Comparison of ENCODE assay signal across 8 mouse cellular contexts in genomic region chr1:132306160-132306559, GRCm38 (mm10). TPM values are rescaled to one million over a fixed set of nuclear protein-coding genes. Genes with fewer than 3 reads are reported as not detected.
DNase-seq lines count a peak whose midpoint lies in the region; ATAC-seq and TF ChIP-seq lines count a peak whose summit lies in the region.

No protein-coding gene starts in this region.

- no peak overlapping the region for H3K4me2 ChIP-seq in kidney, postnatal 0 days (ENCODE audit: low read length)
- no peak overlapping the region for H3K4me2 ChIP-seq in midbrain, embryonic 16.5 days (ENCODE audit: low read length)

- H3K9ac ChIP-seq in kidney, postnatal 0 days (ENCODE audit: low read depth, low read length) = no peak overlapping the region
- H3K9ac ChIP-seq in midbrain, embryonic 16.5 days (ENCODE audit: low read depth, low read length) = no peak overlapping the region

- ATAC-seq in kidney, postnatal 0 days (replicated peaks; ENCODE audit: low FRiP score, low read depth) = no peak
- ATAC-seq in midbrain, embryonic 16.5 days = peak; percentile 14; the same call in 1 of the 2 replicates
- no peak for ATAC-seq in activated CD4-positive, CD25-positive, alpha-beta regulatory T cell, adult 4 months

- no peak overlapping the region for H3K4me3 ChIP-seq in bone marrow, adult 2 months (replicated peaks; ENCODE audit: control insufficient read depth, low read depth, low read length)
- no peak overlapping the region for H3K4me3 ChIP-seq in kidney, postnatal 0 days (replicated peaks; ENCODE audit: low read depth, low read length)
- H3K4me3 ChIP-seq in midbrain, embryonic 16.5 days (ENCODE audit: low read depth, low read length) = no peak overlapping the region

- intact Hi-C loops in gastrocnemius, postnatal 14 days (cut with DNase I; ENCODE audit: low total_unique reads) = loop anchor here (10.0 kb wide), 1 partner anchor 141 kb away; no protein-coding TSS in a partner anchor

- TF ChIP-seq POLR2A in bone marrow, adult 2 months (IDR thresholded peaks at IDR 0.05; ENCODE audit: borderline replicate concordance, control insufficient read depth, low read depth, low read length) = no peak

- H3K36me3 ChIP-seq in kidney, postnatal 0 days (ENCODE audit: insufficient read depth, low read length) = no peaks in the 10 kb centered on the region
- no peaks in the 10 kb centered on the region for H3K36me3 ChIP-seq in midbrain, embryonic 16.5 days (ENCODE audit: control insufficient read depth, insufficient read depth, low read length)

- H3K27me3 ChIP-seq in kidney, postnatal 0 days (ENCODE audit: insufficient read depth, low read length) = no peaks in the 10 kb centered on the region
- H3K27me3 ChIP-seq in midbrain, embryonic 16.5 days (ENCODE audit: control insufficient read depth, insufficient read depth, low read depth, low read length) = no peaks in the 10 kb centered on the region

- no peak overlapping the region for H3K27ac ChIP-seq in bone marrow, adult 2 months (ENCODE audit: control insufficient read depth, insufficient read depth, low read depth, low read length, poor library complexity)
- H3K27ac ChIP-seq in kidney, postnatal 0 days = no peak overlapping the region
- no peak overlapping the region for H3K27ac ChIP-seq in midbrain, embryonic 16.5 days (ENCODE audit: low read length)

- peak; percentile 35 for DNase-seq in gastrocnemius, postnatal 14 days
- no peak for DNase-seq in gastrocnemius, adult 18-20 months (ENCODE audit: low spot score)
- DNase-seq in spleen, adult 18-20 months = peak; percentile 51 to 78
- DNase-seq in spleen, adult 12 weeks (ENCODE audit: low spot score) = no peak
- peak; percentile 71 for DNase-seq in kidney, postnatal 0 days (ENCODE audit: low spot score)

- whole genome bisulfite sequencing in bone marrow, adult 2 months = 10% methylated on average over 4 of the region's 4 CpGs
- 28% methylated on average over 4 of the region's 4 CpGs for WGBS in kidney, postnatal 0 days
- WGBS in midbrain, embryonic 16.5 days = 46% methylated on average over 4 of the region's 4 CpGs

- TF ChIP-seq CTCF in bone marrow, adult 2 months (IDR thresholded peaks at IDR 0.05; ENCODE audit: control insufficient read depth, insufficient read depth, low read length) = peak; percentile 89
- TF ChIP-seq CTCF in kidney, postnatal 0 days (IDR thresholded peaks at IDR 0.05; ENCODE audit: low read depth) = peak; percentile 79

- no peaks in the 10 kb centered on the region for H3K9me3 ChIP-seq in kidney, postnatal 0 days (replicated peaks; ENCODE audit: low read length)
- H3K9me3 ChIP-seq in midbrain, embryonic 16.5 days (replicated peaks; ENCODE audit: control insufficient read depth, low read length, poor library complexity, severe bottlenecking) = no peaks in the 10 kb centered on the region

- H3K4me1 ChIP-seq in bone marrow, adult 2 months (ENCODE audit: control insufficient read depth, insufficient read depth, low read length) = peaks cover under 1% of the 10 kb centered on the region; the same call in 1 of the 2 replicates
- H3K4me1 ChIP-seq in kidney, postnatal 0 days (replicated peaks; ENCODE audit: insufficient read depth, low read length) = peaks cover 6% of the 10 kb centered on the region; the same call in 1 of the 2 replicates
- H3K4me1 ChIP-seq in midbrain, embryonic 16.5 days (ENCODE audit: control insufficient read depth, insufficient read depth, low read length) = peaks cover 9% of the 10 kb centered on the region

RNA-seq across cellular contexts. Expression of gene Klhdc8a, which starts 7.7 kb away (rescaled TPM):
- under 1 TPM; 0.39 to 0.42 TPM for total RNA-seq in gastrocnemius, postnatal 14 days (2021)
- total RNA-seq in gastrocnemius, adult 18-20 months (2021) = under 1 TPM; 0.27 to 0.36 TPM
- not detected in 2 replicates for polyA plus RNA-seq in bone marrow, adult 2 months (2011; ENCODE audit: insufficient read depth, insufficient read length, low replicate concordance, missing spikeins)
- polyA plus RNA-seq in kidney, postnatal 0 days (2015; fragmentation: Nextera tagmentation; extraction: Ambion mirVana) = 4.1 and 5.0 TPM in 2 replicates
- 8.3 and 10.8 TPM in 2 replicates for polyA plus RNA-seq in midbrain, embryonic 16.5 days (2015; fragmentation: Nextera tagmentation; extraction: Ambion mirVana)
- polyA plus RNA-seq in activated CD4-positive, CD25-positive, alpha-beta regulatory T cell, adult 4 months (2017; shearing (Covaris generic)) = not detected

RNA-seq across cellular contexts. Expression of gene Nuak2, which starts 9.8 kb away (rescaled TPM):
- total RNA-seq in gastrocnemius, postnatal 14 days (2021) = 1 to 10 TPM; 1.1 to 1.5 TPM
- 1 to 10 TPM in 1 of 2 experiments, under 1 TPM in 1; 0.87 to 1.1 TPM for total RNA-seq in gastrocnemius, adult 18-20 months (2021)
- 5.2 and 16.4 TPM in 2 replicates for polyA plus RNA-seq in bone marrow, adult 2 months (2011; ENCODE audit: insufficient read depth, insufficient read length, low replicate concordance, missing spikeins)
- 8.7 and 9.6 TPM in 2 replicates for polyA plus RNA-seq in kidney, postnatal 0 days (2015; fragmentation: Nextera tagmentation; extraction: Ambion mirVana)
- 19.8 and 22.0 TPM in 2 replicates for polyA plus RNA-seq in midbrain, embryonic 16.5 days (2015; fragmentation: Nextera tagmentation; extraction: Ambion mirVana)
- 1 to 10 TPM; 2.0 TPM for polyA plus RNA-seq in activated CD4-positive, CD25-positive, alpha-beta regulatory T cell, adult 4 months (2017; shearing (Covaris generic))

Comparison
In these comparisons a context has a peak if more than half of its experiments do, and no peak if none do; other contexts are left out.
1. DNase-seq: peak in gastrocnemius, postnatal 14 days (single experiment), spleen, adult 18-20 months (2 of 2) and kidney, postnatal 0 days (single experiment); none in gastrocnemius, adult 18-20 months (single experiment) and spleen, adult 12 weeks (single experiment).